Mouse (Mus musculus): ENCODE results near the gene Fam118b. TPM values are rescaled to one million over a fixed set of nuclear protein-coding genes. Genes with fewer than 3 reads are reported as not detected.

Fam118b gene
- total and polyA plus RNA-seq, 2 experiments from 2014 or later: 29.4 to 37.4 TPM

DNA sequence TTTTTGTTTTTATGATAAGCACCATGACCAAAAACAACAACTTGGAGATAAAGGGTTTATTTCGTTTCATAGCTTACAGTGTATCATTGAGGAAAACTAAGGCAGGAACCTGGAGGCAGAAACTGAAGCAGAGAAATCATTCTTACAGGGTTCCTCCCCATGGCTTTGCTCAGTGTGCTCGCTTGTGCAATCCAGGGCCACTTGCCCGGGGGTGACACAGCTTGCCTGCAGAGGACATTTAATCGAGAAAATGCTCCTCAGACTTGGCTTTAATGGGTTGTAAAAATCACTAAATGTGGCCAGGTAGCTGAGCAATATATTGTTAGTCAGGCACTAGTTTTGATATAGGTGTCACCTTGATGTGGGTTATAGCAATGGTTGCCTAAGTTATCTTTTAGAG, 10.8 kb upstream of the Fam118b start:
- no peak overlapping the region for H3K9ac ChIP-seq (replicated peaks; ENCODE audit: low read length, poor library complexity, severe bottlenecking)
- no peak for ATAC-seq (ENCODE audit: low FRiP score)
- no peak overlapping the region for H3K4me2 ChIP-seq (ENCODE audit: low read depth, low read length, poor library complexity, severe bottlenecking)
- H3K4me1 ChIP-seq (ENCODE audit: insufficient read depth, low read length): no peaks in the 10 kb centered on the region
- no peaks in the 10 kb centered on the region for H3K9me3 ChIP-seq (ENCODE audit: low read length)
- no peak for DNase-seq (ENCODE audit: low spot score)
- H3K27ac ChIP-seq (ENCODE audit: low read depth, low read length): no peak overlapping the region
- no peak overlapping the region for H3K4me3 ChIP-seq (ENCODE audit: low read depth, low read length)
- TF ChIP-seq CTCF (IDR thresholded peaks at IDR 0.05): no peak
- peaks cover 31% of the 10 kb centered on the region for H3K36me3 ChIP-seq (ENCODE audit: insufficient read depth, low read length)
- no peaks in the 10 kb centered on the region for H3K27me3 ChIP-seq (ENCODE audit: insufficient read depth, low read length)
- WGBS: 92% methylated on average over 4 of the region's 4 CpGs

DNA sequence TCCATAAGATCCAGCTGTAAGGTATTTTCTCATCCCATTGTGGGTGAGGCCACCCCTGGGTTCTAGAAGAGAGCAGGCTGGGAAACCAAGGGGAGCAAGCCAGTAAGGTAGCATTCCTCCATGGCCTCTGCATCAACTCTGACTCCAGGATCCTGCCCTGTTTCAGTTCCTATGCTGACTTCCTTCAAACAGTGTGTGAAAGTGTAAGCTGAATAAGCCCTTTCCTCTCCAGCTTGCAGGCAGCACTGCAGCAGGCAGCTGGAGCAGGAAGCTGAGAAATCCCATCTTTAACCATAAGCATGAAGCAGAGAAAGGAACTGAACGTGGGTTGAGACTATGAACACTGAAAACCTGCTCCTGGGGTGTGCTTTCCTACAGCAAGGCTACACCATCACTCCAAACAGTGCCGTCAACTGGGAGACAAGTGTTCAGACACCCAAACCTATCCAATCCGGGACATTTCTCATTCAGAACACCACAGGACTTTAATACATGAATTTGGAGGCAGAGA, 10.3 kb upstream of the Fam118b start:
- DNase-seq (ENCODE audit: low spot score) (no peak), ATAC-seq (ENCODE audit: low FRiP score) (no peak)
- Histone ChIP-seq H3K36me3 (ENCODE audit: insufficient read depth, low read length) (peaks cover 35% of the 10 kb centered on the region), H3K9me3 (ENCODE audit: low read length) (no peaks in the 10 kb centered on the region), H3K4me2 (ENCODE audit: low read depth, low read length, poor library complexity, severe bottlenecking) (no peak overlapping the region), H3K4me1 (ENCODE audit: insufficient read depth, low read length) (no peaks in the 10 kb centered on the region), H3K27me3 (ENCODE audit: insufficient read depth, low read length) (no peaks in the 10 kb centered on the region), H3K4me3 (ENCODE audit: low read depth, low read length) (no peak overlapping the region), H3K9ac (replicated peaks; ENCODE audit: low read length, poor library complexity, severe bottlenecking) (no peak overlapping the region), H3K27ac (ENCODE audit: low read depth, low read length) (no peak overlapping the region)
- 78% methylated on average over 3 of the region's 3 CpGs for WGBS
- TF ChIP-seq CTCF (IDR thresholded peaks at IDR 0.05): no peak

DNA sequence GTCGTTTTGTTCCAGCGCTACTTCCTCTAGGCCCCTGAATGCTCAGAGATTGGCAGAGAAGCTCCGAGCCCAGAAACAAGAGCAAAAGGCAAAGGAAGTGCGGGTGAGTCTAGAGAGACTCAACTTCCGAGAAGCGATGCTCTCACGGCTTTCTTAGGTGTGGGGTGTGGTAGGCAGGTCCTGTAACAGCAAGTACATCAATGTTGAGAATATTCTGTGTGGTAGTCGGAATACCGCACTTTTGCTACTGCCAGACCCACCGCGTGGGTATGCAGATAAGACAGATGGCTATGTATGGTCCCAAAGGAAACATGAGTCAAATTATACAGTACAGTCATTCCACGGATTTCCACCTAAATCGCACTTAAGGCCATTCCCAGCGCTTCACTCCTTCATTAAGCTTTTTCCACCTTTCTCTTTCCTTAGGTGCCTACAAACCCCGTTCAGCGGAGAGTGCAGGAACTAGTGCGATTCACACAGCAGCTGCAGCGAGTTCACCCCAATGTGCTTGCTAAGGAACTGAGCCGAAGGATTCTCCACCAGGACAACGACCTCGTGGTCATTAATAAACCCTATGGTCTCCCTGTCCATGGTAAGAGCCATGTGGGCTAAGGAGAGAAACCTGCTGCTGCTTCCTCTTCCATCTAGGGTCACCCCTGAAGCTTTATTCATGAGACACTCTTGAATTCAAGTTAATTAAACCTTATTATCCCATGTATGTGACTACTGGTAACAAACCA, 541 bp upstream of the Fam118b start:
- peak overlapping the region; percentile 51 for H3K4me3 ChIP-seq (ENCODE audit: low read depth, low read length)
- peaks cover 1% of the 10 kb centered on the region; the same call in 1 of the 2 replicates for H3K36me3 ChIP-seq (ENCODE audit: insufficient read depth, low read length)
- peaks cover 12% of the 10 kb centered on the region; the same call in 1 of the 2 replicates for H3K4me1 ChIP-seq (ENCODE audit: insufficient read depth, low read length)
- peak overlapping the region; percentile 75 for H3K4me2 ChIP-seq (ENCODE audit: low read depth, low read length, poor library complexity, severe bottlenecking)
- no peak for TF ChIP-seq CTCF (IDR thresholded peaks at IDR 0.05)
- H3K27me3 ChIP-seq (ENCODE audit: insufficient read depth, low read length): no peaks in the 10 kb centered on the region
- 2% methylated on average over 21 of the region's 21 CpGs for WGBS
- peak; percentile 60 for ATAC-seq (ENCODE audit: low FRiP score)
- H3K9ac ChIP-seq (replicated peaks; ENCODE audit: low read length, poor library complexity, severe bottlenecking): peak overlapping the region; percentile 75
- no peak for DNase-seq (ENCODE audit: low spot score)
- H3K27ac ChIP-seq (ENCODE audit: low read depth, low read length): peak overlapping the region; percentile 83
- H3K9me3 ChIP-seq (ENCODE audit: low read length): no peaks in the 10 kb centered on the region

DNA sequence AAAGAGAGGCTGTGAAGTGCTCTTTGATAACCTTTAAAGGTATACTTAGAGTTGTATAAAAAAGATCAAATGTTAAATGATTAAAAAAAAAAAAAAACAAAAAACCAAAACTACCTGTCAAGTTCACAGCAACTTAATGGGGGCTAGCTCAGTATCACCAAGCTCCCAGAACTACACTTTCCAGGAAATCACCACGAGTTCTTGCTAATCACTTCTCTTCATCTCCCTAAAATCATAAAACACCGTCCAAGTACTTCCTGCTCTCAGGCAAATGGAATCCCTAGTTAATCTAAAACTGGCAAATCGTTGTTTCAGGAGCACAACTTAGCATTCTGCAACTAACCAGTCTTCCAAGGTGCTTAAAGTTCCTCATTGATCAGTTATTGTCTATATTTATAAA, 3.1 kb downstream of the Fam118b start:
- Histone ChIP-seq H3K27ac (ENCODE audit: low read depth, low read length) (no peak overlapping the region), H3K4me2 (ENCODE audit: low read depth, low read length, poor library complexity, severe bottlenecking) (no peak overlapping the region), H3K4me3 (ENCODE audit: low read depth, low read length) (no peak overlapping the region), H3K9ac (replicated peaks; ENCODE audit: low read length, poor library complexity, severe bottlenecking) (no peak overlapping the region), H3K36me3 (ENCODE audit: insufficient read depth, low read length) (no peaks in the 10 kb centered on the region), H3K9me3 (ENCODE audit: low read length) (no peaks in the 10 kb centered on the region), H3K27me3 (ENCODE audit: insufficient read depth, low read length) (no peaks in the 10 kb centered on the region), H3K4me1 (ENCODE audit: insufficient read depth, low read length) (peaks cover 12% of the 10 kb centered on the region; the same call in 1 of the 2 replicates)
- 88% methylated on average over 3 of the region's 3 CpGs for WGBS
- DNase-seq (ENCODE audit: low spot score): no peak
- ATAC-seq (ENCODE audit: low FRiP score): no peak
- TF ChIP-seq CTCF (IDR thresholded peaks at IDR 0.05): no peak

DNA sequence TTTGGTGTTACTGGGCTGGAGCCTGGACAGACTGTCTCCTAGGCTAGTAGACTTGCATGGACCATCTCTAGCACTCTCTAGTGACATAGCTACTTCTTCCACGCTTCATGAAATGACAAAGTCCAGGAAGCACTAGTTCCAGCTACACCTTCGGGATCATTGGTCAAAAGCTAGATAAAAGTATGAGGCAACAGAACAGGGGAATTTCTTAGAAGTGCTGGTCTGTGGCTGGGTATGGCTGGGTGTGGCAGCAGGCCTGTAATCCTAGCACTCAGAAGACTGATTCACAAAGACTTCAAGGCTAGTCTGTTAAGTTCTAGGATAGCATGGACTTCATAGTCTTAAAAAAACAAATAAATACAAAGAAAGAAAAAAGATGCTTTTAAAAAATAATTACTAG, 4.2 kb downstream of the Fam118b start:
- DNase-seq (ENCODE audit: low spot score): no peak
- Histone ChIP-seq H3K4me1 (ENCODE audit: insufficient read depth, low read length) (peaks cover 9% of the 10 kb centered on the region; the same call in 1 of the 2 replicates), H3K27ac (ENCODE audit: low read depth, low read length) (no peak overlapping the region), H3K4me2 (ENCODE audit: low read depth, low read length, poor library complexity, severe bottlenecking) (no peak overlapping the region), H3K36me3 (ENCODE audit: insufficient read depth, low read length) (no peaks in the 10 kb centered on the region), H3K27me3 (ENCODE audit: insufficient read depth, low read length) (no peaks in the 10 kb centered on the region), H3K9ac (replicated peaks; ENCODE audit: low read length, poor library complexity, severe bottlenecking) (no peak overlapping the region), H3K9me3 (ENCODE audit: low read length) (no peaks in the 10 kb centered on the region), H3K4me3 (ENCODE audit: low read depth, low read length) (no peak overlapping the region)
- TF ChIP-seq CTCF (IDR thresholded peaks at IDR 0.05): no peak
- no peak for ATAC-seq (ENCODE audit: low FRiP score)
- WGBS: 99% methylated on average over 2 of the region's 2 CpGs

DNA sequence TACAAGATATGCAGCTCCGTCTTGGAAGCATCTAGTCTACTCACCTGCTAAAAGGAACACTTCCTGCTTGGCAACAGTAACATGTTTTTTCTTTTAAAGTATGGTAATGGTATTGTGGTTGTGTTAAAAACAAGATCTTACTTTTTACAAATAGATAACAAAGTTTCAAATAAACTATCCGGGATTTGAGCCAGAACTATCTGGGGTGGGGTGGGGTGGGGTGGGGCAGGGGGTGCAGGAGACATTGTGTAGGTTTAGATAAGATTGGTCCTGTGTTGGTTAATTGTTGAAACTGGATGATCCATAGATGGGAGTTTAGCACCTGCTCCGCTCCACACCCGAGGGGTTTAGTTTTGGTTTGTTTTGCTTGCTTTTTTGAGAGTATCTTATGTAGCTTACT, 5.2 kb downstream of the Fam118b start:
- Histone ChIP-seq H3K4me3 (ENCODE audit: low read depth, low read length) (no peak overlapping the region), H3K27ac (ENCODE audit: low read depth, low read length) (no peak overlapping the region), H3K27me3 (ENCODE audit: insufficient read depth, low read length) (no peaks in the 10 kb centered on the region), H3K36me3 (ENCODE audit: insufficient read depth, low read length) (no peaks in the 10 kb centered on the region), H3K4me2 (ENCODE audit: low read depth, low read length, poor library complexity, severe bottlenecking) (no peak overlapping the region), H3K9me3 (ENCODE audit: low read length) (no peaks in the 10 kb centered on the region), H3K4me1 (ENCODE audit: insufficient read depth, low read length) (peaks cover 5% of the 10 kb centered on the region; the same call in 1 of the 2 replicates), H3K9ac (replicated peaks; ENCODE audit: low read length, poor library complexity, severe bottlenecking) (no peak overlapping the region)
- DNase-seq (ENCODE audit: low spot score) (no peak), ATAC-seq (ENCODE audit: low FRiP score) (no peak)
- no peak for TF ChIP-seq CTCF (IDR thresholded peaks at IDR 0.05)
- 88% methylated on average over 4 of the region's 4 CpGs for WGBS

Data from midbrain, postnatal 0 days (tissue).